Mouse (Mus musculus) intestine, embryonic 15.5 days (tissue): Measurements from ENCODE around the gene Pax8. TPM values are rescaled to one million over a fixed set of nuclear protein-coding genes. Genes with fewer than 3 reads are reported as not detected.
A peak's percentile ranks its signal among the peaks of the same experiment; 100 is the strongest.

Experiments
- ATAC-seq: fragments of 200-750 bp; cut with Nextera tagmentation; 2 replicates; pipeline ENCODE4 v1.8.0; 2017; ENCODE audit warnings: moderate TSS enrichment, moderate library complexity
- H3K27ac ChIP-seq: fragments of 300-500 bp; sonication (generic); 2 replicates; pipeline ENCODE4 v1.5.1; 2015; ENCODE audit warnings: mild to moderate bottlenecking, inconsistent platforms
- H3K27me3 ChIP-seq: fragments of 300-500 bp; sonication (generic); replicated peaks from 2 replicates; pipeline ENCODE4 v1.6.1; 2015; ENCODE audit warnings: inconsistent platforms
- H3K36me3 ChIP-seq: fragments of 300-500 bp; sonication (generic); 2 replicates; pipeline ENCODE4 v1.6.1; 2015; ENCODE audit warnings: inconsistent platforms
- H3K4me1 ChIP-seq: fragments of 300-500 bp; sonication (generic); replicated peaks from 2 replicates; pipeline ENCODE4 v1.6.1; 2015; ENCODE audit warnings: inconsistent platforms
- H3K4me2 ChIP-seq: fragments of 300-500 bp; sonication (generic); replicated peaks from 2 replicates; pipeline ENCODE4 v1.6.1; 2015; ENCODE audit warnings: mild to moderate bottlenecking, inconsistent platforms
- H3K4me3 ChIP-seq: fragments of 300-500 bp; sonication (generic); replicated peaks from 2 replicates; pipeline ENCODE4 v1.5.1; 2015; ENCODE audit warnings: inconsistent platforms
- H3K9ac ChIP-seq: fragments of 300-500 bp; sonication (generic); 2 replicates; pipeline ENCODE4 v1.6.1; 2015; ENCODE audit warnings: inconsistent platforms
- H3K9me3 ChIP-seq: fragments of 300-500 bp; sonication (generic); 2 replicates; pipeline ENCODE4 v1.6.1; 2016; ENCODE audit warnings: inconsistent platforms
- WGBS: fragments of 180-500 bp; shearing (Covaris S2); methylation state at CpG from one replicate; pipeline ENCODE4 v1.1.7; 2015; 5-methylcytosine and 5-hydroxymethylcytosine counted together
- polyA plus RNA-seq: library from polyadenylated mRNA; unstranded; fragments of >200 nt; fragmentation: Nextera tagmentation; extraction: Ambion mirVana; gene quantifications from 2 replicates; pipeline ENCODE4 v1.2.1, GENCODE M21; 2015

Gene Pax8
- polyA plus RNA-seq, 1 experiment from 2014 or later = 0.73 TPM

DNA sequence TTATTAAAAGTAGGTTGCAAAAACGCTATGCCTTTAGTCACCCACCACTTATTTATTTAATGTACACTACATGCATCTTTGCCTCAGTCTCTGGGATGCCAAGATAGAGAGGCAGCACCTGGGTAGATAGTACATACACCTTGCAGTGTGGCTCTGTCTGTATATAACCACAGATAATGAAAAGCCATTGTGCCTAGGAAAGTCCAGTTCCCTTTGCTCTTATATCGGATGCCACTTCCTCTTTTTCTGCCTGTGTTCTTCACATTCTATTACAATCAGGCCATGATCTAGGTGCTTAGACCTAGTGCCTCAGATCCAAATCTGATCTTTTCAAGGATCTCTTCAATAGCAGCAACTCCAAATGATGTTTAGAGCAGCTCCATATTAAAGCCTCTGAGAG lies 49.8 kb downstream of the Pax8 start:
- H3K9ac ChIP-seq = no peak overlapping the region
- H3K27me3 ChIP-seq = no peaks in the 10 kb centered on the region
- H3K4me1 ChIP-seq = no peaks in the 10 kb centered on the region; the same call in 1 of the 2 replicates
- H3K27ac ChIP-seq = no peak overlapping the region
- H3K4me2 ChIP-seq = no peak overlapping the region
- no peak overlapping the region for H3K4me3 ChIP-seq
- ATAC-seq = no peak
- no peaks in the 10 kb centered on the region for H3K9me3 ChIP-seq
- no peaks in the 10 kb centered on the region for H3K36me3 ChIP-seq
- 77% methylated on average over 2 of the region's 2 CpGs for WGBS

DNA sequence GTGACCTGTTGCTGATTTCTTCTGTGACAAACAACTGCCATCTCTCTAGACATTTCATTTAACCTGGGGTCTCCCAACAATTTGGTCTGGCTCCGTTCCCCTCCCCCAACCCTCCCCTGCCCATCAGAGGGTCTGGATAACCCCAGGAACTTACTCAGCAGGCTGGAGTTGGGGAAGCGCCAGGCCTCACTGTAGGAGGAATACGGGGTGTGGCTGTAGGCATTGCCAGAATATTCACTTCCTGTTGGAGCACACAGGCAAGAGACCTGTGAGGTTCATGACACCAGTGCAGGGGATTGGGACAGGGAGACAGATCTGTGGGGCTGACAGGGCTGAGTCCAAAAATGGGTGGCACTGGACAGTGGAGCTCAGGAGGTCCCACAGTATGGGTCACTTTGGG lies 52.6 kb downstream of the Pax8 start:
- Histone ChIP-seq H3K36me3 (no peaks in the 10 kb centered on the region), H3K4me3 (no peak overlapping the region), H3K4me1 (no peaks in the 10 kb centered on the region; the same call in 1 of the 2 replicates), H3K27ac (no peak overlapping the region), H3K9me3 (no peaks in the 10 kb centered on the region), H3K27me3 (no peaks in the 10 kb centered on the region), H3K4me2 (no peak overlapping the region), H3K9ac (no peak overlapping the region)
- 55% methylated on average over 3 of the region's 3 CpGs for WGBS
- ATAC-seq = peak; percentile 52

DNA sequence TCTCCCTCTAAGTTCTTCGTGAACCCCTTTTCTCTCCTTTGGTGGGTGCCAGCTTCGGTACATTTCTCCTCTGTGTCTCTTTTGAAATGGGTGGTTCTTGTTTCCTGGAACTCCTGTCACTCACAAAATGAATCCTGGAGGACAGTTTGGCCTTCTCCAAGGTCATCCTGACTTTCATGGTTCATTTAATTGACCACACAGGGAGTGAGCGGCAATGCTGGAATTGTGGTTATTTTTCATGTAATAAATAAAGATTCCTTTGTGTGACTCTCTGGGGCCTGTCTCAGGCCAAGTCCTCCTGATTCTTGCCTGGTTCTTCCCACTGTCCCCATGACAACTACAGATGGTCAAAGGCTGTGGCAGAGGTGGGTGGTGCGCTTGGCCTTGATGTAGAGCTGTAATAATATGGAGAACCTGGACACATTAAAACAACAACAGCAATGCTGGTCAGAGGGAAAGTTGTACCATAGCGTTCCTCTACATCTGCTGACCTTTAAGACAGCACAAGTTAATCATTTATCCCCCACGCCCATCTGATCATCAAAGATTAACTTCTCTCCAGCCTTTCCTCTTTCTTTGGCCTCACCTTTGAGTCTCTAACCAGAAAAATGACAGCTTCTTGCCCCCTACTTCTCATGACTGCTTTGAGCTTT lies 54.1 kb downstream of the Pax8 start:
- WGBS = 78% methylated on average over 6 of the region's 6 CpGs
- H3K36me3 ChIP-seq = no peaks in the 10 kb centered on the region

DNA sequence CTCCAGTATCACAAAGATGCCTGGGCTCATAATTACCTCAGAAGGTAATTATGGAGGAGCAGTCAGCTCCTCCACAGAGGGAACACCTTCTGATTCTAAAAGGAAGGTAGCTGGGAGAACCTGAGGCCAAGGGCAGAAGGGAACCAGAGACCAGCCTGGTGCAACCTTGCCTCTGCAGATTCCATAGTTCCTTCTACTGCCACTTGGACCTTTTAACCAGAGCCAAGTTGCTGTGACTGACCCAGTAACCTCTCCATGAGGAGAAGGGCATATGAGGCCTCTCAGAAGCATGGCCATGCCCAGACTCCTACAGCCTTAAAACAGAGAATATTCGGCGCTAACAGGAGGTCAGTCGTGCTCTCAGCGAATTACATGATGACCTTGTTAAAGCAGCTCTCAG lies 57.8 kb downstream of the Pax8 start:
- H3K4me1 ChIP-seq = peaks cover 20% of the 10 kb centered on the region
- H3K4me3 ChIP-seq = no peak overlapping the region
- H3K4me2 ChIP-seq = no peak overlapping the region
- H3K9me3 ChIP-seq = no peaks in the 10 kb centered on the region
- no peak overlapping the region for H3K27ac ChIP-seq
- no peaks in the 10 kb centered on the region for H3K27me3 ChIP-seq
- H3K36me3 ChIP-seq = no peaks in the 10 kb centered on the region
- WGBS = 90% methylated on average over 4 of the region's 4 CpGs
- H3K9ac ChIP-seq = no peak overlapping the region
- ATAC-seq = no peak

More for the DNA sequence above, 54.1 kb downstream of the Pax8 start:
- no peaks in the 10 kb centered on the region for H3K9me3 ChIP-seq
- no peak overlapping the region for H3K4me3 ChIP-seq
- H3K4me2 ChIP-seq = no peak overlapping the region
- peaks cover 9% of the 10 kb centered on the region for H3K4me1 ChIP-seq
- H3K27me3 ChIP-seq = no peaks in the 10 kb centered on the region
- no peak overlapping the region for H3K9ac ChIP-seq
- peak overlapping the region; percentile 48; the same call in 1 of the 2 replicates for H3K27ac ChIP-seq
- ATAC-seq = peak; percentile 70

DNA sequence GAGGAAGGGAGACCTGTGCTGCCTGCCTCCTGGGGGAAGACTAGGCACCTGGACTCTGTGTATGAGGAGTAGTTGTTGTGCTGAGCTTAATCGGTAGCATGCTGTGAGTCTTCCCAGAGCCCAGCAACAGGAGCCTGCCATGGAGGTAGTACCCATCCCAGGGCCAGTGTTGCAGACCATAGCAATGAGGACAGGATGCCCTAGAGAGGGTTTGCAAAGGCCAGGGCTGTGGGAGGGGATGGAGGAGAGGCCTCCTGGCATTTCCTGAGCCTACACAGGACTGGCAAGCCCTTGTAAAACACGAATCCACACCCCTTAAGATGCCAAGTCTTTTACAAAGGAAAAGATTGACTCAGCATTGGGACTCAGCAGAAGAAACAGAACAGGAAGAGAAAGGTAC lies 58.3 kb downstream of the Pax8 start:
- no peaks in the 10 kb centered on the region for H3K9me3 ChIP-seq
- no peak overlapping the region for H3K4me2 ChIP-seq
- no peak overlapping the region for H3K4me3 ChIP-seq
- H3K27me3 ChIP-seq = no peaks in the 10 kb centered on the region
- 24% methylated on average over 2 of the region's 2 CpGs for WGBS
- ATAC-seq = no peak
- no peak overlapping the region for H3K9ac ChIP-seq
- no peaks in the 10 kb centered on the region for H3K36me3 ChIP-seq
- H3K4me1 ChIP-seq = peaks cover 20% of the 10 kb centered on the region
- H3K27ac ChIP-seq = no peak overlapping the region

DNA sequence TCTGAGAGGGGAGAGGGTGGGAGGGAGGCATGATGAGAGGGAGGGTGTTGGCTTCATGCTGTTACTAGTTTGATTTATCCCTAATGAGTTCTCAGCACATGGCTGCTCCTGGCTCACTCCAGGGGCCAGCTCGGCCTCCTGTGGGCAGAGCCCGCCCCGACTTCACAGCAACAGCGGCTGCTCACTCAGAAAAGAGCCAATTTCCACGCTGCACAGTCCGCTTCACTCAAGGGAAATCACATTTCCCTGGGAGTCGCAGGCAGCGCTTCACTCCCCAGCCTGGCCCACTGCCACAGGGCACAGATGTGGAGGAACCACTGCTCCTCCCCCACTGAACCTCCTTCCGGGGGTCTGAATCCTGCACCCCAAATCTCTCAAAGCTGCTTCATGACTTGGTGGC lies 58.7 kb downstream of the Pax8 start:
- H3K9me3 ChIP-seq = no peaks in the 10 kb centered on the region
- peaks cover 20% of the 10 kb centered on the region for H3K4me1 ChIP-seq
- no peak overlapping the region for H3K9ac ChIP-seq
- no peak overlapping the region for H3K4me3 ChIP-seq
- H3K4me2 ChIP-seq = no peak overlapping the region
- H3K36me3 ChIP-seq = no peaks in the 10 kb centered on the region
- no peaks in the 10 kb centered on the region for H3K27me3 ChIP-seq
- ATAC-seq = peak; percentile 36; the same call in 1 of the 2 replicates
- 29% methylated on average over 9 of the region's 9 CpGs for WGBS
- no peak overlapping the region for H3K27ac ChIP-seq

DNA sequence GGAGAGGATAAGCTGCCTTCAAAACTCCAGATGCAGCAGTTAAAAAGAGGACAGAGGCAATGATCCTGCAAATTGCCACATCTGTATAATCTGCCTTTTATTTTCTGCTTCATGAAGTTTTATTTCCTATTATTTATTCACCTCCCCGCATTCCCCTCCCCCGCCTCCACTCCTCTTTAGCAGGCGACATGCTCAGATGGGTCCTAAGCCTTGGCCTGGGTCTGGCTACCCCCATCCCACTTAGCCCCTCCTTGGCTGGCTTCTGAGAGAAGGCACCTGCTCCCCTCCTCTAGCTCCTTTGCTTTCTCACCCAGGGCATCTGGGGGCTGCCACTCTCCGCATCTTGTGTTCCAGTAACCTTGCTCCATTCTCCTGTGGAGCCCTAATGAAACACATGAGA lies 61.7 kb downstream of the Pax8 start:
- WGBS = 81% methylated on average over 4 of the region's 4 CpGs
- H3K4me2 ChIP-seq = no peak overlapping the region
- no peaks in the 10 kb centered on the region for H3K36me3 ChIP-seq
- H3K4me1 ChIP-seq = peaks cover 20% of the 10 kb centered on the region
- H3K27ac ChIP-seq = no peak overlapping the region
- no peaks in the 10 kb centered on the region for H3K9me3 ChIP-seq
- ATAC-seq = no peak
- H3K9ac ChIP-seq = no peak overlapping the region
- no peaks in the 10 kb centered on the region for H3K27me3 ChIP-seq
- H3K4me3 ChIP-seq = no peak overlapping the region

DNA sequence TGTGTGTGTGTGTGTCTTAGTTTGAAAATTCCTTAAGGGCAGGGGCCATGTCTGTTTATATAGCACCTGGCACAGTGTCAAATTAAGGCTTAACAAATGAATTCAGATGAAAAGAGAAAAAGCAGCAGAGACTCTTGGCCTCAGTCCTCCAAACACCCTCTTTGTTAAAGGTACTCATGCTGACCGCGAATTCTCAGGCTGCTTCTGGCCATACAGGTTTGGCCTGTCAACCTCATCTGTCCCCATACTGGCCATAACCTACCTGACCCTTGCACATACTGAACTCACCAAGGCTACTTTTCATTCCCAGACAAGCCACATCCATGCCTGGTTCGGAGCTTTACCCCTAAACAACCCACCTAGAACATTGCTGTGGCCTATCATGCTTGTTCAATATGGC lies 62.2 kb downstream of the Pax8 start:
- H3K27ac ChIP-seq = no peak overlapping the region
- no peak overlapping the region for H3K4me2 ChIP-seq
- no peaks in the 10 kb centered on the region for H3K36me3 ChIP-seq
- 51% methylated on average over 3 of the region's 3 CpGs for WGBS
- no peak overlapping the region for H3K9ac ChIP-seq
- H3K4me3 ChIP-seq = no peak overlapping the region
- H3K9me3 ChIP-seq = no peaks in the 10 kb centered on the region
- no peak for ATAC-seq
- peaks cover 20% of the 10 kb centered on the region for H3K4me1 ChIP-seq
- no peaks in the 10 kb centered on the region for H3K27me3 ChIP-seq

DNA sequence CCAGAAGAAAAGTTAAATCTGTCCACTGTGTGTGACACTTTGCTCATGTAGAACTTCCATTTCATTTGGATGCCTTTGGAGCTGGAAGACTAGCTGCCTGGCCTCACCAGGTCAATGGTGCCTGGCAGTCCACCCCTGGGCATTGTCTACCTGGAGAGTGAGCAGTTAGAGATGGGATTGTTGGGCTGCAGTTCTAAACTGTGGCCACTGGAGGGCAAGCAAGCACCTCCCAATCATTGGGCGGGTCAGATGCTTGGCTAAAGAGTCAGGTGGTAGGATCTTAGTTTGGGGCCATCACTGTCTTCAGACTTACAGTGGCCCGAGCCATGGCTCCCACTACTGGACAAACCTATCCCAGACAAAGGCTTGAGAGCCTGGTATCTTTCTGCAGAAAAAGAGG lies 66.2 kb downstream of the Pax8 start:
- 7% methylated on average over 2 of the region's 2 CpGs for WGBS
- ATAC-seq = peak; percentile 55
- H3K4me3 ChIP-seq = no peak overlapping the region
- H3K4me2 ChIP-seq = no peak overlapping the region
- no peaks in the 10 kb centered on the region for H3K27me3 ChIP-seq
- H3K9me3 ChIP-seq = no peaks in the 10 kb centered on the region
- no peak overlapping the region for H3K27ac ChIP-seq
- no peaks in the 10 kb centered on the region for H3K36me3 ChIP-seq
- no peak overlapping the region for H3K9ac ChIP-seq
- H3K4me1 ChIP-seq = peaks cover 12% of the 10 kb centered on the region

DNA sequence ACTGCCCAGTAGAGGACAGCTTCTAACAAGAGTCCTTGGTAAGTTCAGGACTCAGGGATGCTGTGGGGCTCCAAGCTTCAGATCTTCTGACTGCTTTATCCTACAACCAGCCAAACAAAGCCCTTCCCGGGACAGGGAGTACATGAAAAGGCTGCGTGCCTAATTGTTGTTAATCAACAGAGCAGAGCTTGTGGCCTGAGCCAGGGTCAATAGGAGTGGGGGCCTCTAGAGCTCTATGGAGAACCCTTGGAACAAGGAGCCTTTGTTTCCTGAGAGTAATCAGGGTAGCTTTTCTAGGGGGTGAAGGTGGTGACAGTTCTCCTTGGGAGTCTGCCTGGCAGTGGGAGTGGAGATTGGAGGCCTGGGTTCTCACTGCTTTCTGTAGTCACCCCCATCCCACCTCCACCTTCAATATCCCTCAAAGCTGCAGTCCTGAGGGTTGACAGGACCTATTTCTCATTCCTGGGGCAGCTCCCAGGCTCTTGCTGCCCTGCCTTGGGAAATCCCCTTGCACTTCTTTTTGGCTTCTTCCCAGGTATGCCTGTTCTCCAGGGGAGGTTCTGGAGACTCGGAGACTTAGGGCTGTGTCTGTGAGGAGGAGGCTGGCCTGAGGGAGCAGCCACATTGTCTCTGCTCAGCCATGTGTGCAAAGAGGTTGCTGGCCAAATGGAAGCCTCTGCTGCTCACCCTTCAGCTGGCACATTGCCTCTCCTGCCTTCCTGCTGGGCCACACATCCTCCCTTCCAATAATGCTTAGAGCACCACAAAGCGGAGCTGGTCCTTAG lies 67.5 kb downstream of the Pax8 start:
- Histone ChIP-seq H3K27ac (no peak overlapping the region), H3K4me1 (peaks cover 6% of the 10 kb centered on the region; the same call in 1 of the 2 replicates), H3K4me3 (no peak overlapping the region), H3K4me2 (no peak overlapping the region), H3K9me3 (no peaks in the 10 kb centered on the region), H3K36me3 (no peaks in the 10 kb centered on the region), H3K9ac (no peak overlapping the region), H3K27me3 (no peaks in the 10 kb centered on the region)
- WGBS = 55% methylated on average over 4 of the region's 4 CpGs
- no peak for ATAC-seq

DNA sequence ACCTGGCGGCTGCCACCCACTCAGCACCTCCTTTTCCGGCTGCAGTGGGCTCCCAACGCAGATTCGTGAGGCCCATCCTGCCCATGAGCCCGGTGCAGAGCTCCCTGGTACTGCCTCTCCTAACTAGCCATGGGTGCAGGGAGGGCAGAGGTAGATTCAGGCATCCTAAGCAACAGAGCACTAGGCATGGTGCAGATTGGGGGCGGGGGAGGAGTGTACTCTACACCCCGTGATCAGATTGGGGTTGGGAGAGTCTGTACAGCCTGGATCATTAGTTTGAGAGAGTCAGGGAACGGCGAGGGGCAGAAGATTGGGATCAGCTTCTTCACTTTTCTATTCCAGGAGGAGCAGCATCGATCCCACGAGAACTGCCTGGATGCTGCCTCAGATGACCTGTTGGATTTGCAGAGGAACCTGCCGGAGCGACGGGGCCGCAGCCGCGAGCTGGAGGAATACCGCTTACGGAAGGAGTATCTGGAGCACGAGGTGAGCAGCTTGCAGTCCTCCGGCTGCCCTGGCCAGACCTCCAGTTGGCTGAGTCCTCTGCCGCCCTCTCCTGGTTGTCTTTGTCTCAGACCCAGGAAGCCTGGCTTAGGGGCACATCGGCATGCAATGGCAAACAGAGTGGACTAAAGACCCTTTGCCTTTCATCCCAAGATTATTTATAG lies 69.9 kb downstream of the Pax8 start:
- Histone ChIP-seq H3K9ac (0 out of 2 replicates have a peak overlapping the region, but pooled peaks have one; percentile 10), H3K36me3 (no peaks in the 10 kb centered on the region), H3K4me3 (peak overlapping the region; percentile 20; the same call in 1 of the 2 replicates), H3K27me3 (no peaks in the 10 kb centered on the region), H3K4me1 (peaks cover 6% of the 10 kb centered on the region; the same call in 1 of the 2 replicates), H3K9me3 (no peaks in the 10 kb centered on the region), H3K27ac (no peak overlapping the region), H3K4me2 (peak overlapping the region; percentile 60)
- ATAC-seq = peak; percentile 86
- WGBS = 15% methylated on average over 23 of the region's 23 CpGs

DNA sequence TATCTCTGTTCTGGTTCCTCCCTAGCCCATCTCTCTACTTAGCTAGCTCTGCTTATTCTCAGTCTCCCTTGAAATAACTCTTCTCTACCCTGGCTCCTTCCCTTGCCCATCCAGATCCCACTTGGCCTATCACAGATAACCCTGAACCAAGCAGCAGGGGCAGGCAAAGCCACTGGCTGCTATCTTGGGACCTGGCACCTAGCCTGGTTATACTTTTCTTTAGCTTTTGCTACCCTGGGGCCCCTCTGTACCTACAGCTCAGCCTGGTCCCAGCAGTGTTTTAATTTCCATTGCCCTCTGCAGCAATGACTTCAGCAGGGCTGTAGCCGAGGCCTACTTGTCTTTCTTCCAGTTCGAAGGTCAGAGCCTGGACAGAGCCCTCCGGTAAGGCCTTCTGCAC lies 74.7 kb downstream of the Pax8 start:
- Histone ChIP-seq H3K9me3 (no peaks in the 10 kb centered on the region), H3K27ac (no peak overlapping the region), H3K9ac (no peak overlapping the region), H3K4me1 (peaks cover 6% of the 10 kb centered on the region; the same call in 1 of the 2 replicates), H3K36me3 (no peaks in the 10 kb centered on the region), H3K4me2 (no peak overlapping the region), H3K4me3 (no peak overlapping the region), H3K27me3 (no peaks in the 10 kb centered on the region)
- 87% methylated on average over 3 of the region's 3 CpGs for WGBS
- no peak for ATAC-seq
